Mouse (Mus musculus): Measurements from ENCODE around the gene Aars.

Aars gene

DNA sequence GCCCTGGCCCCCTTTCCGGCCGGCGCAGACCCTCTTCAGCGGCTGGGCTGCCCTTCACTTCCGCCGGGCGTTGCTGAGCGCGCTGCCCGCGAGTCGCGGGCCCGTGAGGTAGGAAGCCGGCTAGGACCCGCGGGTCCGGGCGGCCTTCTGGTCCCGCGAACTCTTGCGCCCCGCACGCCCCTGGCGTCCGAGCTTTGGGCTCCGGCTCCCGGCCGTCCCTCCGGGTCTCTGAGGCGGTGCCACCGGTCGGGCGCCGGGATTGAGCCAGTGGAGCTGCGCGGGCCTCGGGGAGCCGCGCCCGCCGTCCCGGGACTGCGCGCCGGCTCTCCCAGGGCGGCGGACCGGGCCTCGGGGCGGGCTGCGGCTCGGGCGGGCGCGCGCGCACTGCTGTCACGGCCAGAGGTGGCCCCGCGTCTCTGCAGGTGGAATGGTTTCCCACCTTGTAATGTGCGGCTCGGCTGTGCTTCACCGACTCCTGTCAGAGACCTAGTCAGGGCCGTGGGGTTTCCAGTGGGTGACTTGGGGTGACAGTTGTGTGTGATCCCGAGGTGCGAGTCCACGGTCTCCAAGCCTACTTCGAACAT, 61.9 kb downstream of the Aars start:
- in situ Hi-C loops (cut with MboI), result loop anchor here (5.0 kb wide), 1 partner anchor 42 kb away; no protein-coding TSS in a partner anchor
